Mouse (Mus musculus) cerebellum, adult 18-20 months (tissue): Measurements from ENCODE around the gene Arsj.

Source experiments
- DNase-seq, 2 experiments: peaks; one replicate each; pipeline ENCODE4 v3.0.0; 2021

The Arsj gene

GRCm38 (mm10) chr3:126363568-126364505 lies at the start of gene Arsj:
Gene Arsj, plus strand, starts transcription at chr3:126363684.
- peak in 1 of 2 experiments; percentile 19 for DNase-seq

DNA sequence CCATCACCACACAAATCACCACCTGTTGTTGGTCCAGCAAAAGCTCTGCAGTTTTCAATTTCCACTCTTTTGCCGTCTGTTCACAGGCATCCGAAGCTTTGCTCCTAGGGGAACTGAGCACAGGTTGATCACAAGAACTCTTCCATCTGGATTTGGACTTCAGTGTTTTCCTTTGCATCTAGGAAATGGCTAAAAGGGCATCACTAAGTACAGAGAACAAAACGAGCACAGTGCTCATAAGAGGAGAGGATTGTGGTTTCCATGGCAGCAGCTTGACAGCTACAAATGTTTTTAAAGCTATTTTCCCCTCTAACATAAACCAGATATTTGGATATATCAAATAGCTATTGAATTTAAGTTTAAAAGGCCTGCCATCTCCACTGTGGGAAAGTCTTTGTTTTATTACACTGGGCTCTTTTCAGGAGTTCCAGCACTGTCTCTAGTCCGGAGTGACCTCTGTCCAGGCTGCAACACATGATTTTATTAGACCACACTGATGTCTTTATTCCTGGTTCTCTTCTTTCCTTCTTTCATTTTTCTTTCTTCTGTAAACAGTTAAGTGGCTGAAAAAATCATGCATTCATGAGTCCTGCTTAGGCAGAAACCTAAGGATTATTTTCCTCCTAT lies 38.5 kb upstream of the Arsj start:
- DNase-seq, result no peak

- no peak for DNase-seq
Measured at GRCm38 (mm10) chr3:126325891-126326627, 37.4 kb upstream of the Arsj start.

DNA sequence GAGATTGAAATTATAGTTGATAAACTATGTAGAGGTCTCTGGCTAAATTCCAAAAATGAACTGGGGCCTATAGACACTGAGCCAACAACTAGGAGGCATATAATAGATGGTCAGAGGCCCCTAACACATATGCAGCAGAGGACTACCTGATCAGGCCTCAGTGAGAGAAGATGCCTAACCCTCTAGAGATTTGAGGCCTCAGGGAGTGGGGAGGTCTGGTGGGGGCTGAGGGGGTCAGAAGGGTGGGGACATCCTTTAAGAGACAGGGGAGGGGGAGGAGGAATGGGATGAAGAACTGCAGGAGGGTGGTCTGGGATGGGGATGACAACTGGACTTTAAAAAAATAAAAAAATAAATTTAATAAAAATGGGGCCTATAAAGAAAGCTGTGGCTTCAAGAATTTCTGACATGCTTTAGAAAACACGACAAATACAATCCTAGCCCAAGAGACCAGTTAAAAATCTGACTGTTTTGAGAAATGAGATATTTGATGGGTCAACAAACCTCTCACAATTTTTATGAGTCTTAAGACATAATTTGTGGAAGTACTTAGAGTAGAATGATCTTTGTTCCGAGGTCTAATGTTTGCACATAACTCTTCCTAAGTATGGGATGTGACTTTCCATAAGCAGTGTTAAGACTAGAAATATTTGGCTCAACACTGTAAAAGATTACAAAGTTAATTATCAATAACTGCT lies 36.7 kb upstream of the Arsj start:
- no peak for DNase-seq

DNA sequence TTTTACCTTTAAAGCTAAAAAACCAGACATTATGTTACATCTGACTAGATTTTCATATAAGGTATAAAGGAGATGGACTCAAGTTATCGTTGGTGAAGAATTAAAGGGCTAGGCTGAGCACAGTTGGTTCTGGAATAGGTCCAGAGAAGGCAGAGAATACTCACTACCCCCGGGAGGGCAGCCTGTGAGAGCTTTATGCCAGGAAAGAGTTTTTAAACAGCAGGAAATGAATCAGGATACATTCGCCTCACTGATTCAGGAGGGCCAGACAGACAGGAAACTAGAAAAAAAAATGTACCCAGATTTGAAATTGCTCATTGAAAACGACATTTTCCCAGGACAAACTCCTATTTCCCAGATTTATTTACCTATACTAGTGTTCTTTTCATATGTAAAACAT lies 28.2 kb upstream of the Arsj start:
- no peak for DNase-seq

- no peak for DNase-seq
Measured at GRCm38 (mm10) chr3:126344745-126345144, 18.7 kb upstream of the Arsj start.

GRCm38 (mm10) chr3:126359760-126360159 lies 3.7 kb upstream of the Arsj start:
- no peak for DNase-seq

- DNase-seq, result no peak
Measured at GRCm38 (mm10) chr3:126362392-126362791, 1.1 kb upstream of the Arsj start.

GRCm38 (mm10) chr3:126362931-126363525 lies 456 bp upstream of the Arsj start:
- DNase-seq, result no peak

DNA sequence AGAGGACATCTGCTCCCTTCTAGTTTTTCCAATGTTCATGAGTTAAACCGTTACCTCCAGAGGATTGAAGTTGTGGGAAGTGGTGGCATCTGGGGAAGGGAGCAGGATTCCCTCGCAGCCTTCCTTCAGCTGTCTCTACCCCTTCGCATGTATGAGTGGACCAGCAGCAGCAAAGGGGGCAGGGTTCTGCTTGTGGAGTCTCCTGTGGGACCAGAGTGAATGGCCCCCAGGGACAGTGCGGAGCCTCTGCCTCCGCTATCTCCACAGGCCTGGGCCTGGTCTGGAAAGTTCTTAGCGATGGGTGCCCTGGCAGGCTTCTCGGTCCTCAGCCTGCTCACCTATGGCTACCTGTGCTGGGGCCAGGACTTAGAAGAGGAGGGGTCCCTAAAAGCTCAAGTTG lies 1.1 kb downstream of the Arsj start:
- DNase-seq, result no peak

DNA sequence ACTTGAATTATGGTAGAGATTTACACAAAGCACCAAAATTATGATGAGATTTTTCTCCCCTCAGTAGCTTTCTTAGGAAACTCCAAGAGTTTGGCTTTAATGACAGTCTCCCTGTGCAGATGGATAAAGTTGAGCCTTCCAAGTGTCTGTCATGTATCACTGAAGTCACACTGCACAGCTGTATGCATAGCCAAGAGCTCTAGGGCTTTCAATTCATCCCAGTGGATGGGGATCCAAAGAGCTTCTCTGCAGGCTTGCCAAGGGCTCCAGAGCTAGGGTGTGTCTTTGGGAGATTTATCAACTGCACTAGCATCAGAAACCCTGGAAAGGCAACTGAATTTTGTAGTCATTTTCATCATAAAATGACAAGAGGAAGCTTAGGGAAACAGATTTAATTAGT lies 7.1 kb downstream of the Arsj start:
- no peak for DNase-seq

- DNase-seq, result no peak
Measured at GRCm38 (mm10) chr3:126372815-126373545, 9.5 kb downstream of the Arsj start.

- no peak for DNase-seq
Measured at GRCm38 (mm10) chr3:126373721-126374120, 10.2 kb downstream of the Arsj start.

- no peak for DNase-seq
Measured at GRCm38 (mm10) chr3:126379252-126379651, 15.8 kb downstream of the Arsj start.

DNA sequence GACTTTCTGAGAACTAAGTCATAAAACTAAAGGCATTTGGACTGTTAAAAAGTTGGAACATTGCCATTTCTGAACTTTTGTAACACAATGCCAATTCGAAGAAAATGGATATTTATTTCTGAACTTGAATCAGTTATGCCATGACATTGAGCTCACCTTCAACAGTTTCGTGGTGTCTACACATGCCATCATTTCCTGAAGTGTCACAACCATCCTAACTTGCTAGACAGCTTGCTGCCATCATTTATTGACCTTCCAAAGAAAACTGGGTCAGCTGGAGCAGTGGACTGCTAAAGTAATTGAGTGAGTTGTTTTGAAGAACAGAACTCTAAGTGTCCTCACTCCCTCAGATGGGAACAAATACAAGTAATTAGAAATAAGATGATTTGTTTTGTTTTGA lies 16.2 kb downstream of the Arsj start:
- DNase-seq, result no peak

DNA sequence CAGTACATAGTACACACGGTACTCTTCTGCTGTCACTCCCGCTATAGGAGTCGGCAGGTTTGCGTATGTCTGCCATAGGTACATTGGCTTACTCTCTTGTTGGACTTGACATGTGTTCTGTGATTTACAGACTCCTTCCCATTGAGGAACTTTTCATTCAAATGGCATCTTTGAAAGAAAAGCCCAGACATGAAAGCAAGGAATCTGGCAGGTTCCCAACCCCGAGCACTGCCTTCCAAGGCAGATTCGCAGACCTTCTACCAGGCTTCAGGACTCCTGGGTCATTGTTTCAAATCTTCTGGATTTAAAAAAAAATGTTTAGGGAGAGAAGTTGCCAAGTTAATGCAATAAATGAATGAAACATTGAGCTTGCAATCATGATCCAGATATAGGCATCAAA lies 19.8 kb downstream of the Arsj start:
- no peak for DNase-seq

DNA sequence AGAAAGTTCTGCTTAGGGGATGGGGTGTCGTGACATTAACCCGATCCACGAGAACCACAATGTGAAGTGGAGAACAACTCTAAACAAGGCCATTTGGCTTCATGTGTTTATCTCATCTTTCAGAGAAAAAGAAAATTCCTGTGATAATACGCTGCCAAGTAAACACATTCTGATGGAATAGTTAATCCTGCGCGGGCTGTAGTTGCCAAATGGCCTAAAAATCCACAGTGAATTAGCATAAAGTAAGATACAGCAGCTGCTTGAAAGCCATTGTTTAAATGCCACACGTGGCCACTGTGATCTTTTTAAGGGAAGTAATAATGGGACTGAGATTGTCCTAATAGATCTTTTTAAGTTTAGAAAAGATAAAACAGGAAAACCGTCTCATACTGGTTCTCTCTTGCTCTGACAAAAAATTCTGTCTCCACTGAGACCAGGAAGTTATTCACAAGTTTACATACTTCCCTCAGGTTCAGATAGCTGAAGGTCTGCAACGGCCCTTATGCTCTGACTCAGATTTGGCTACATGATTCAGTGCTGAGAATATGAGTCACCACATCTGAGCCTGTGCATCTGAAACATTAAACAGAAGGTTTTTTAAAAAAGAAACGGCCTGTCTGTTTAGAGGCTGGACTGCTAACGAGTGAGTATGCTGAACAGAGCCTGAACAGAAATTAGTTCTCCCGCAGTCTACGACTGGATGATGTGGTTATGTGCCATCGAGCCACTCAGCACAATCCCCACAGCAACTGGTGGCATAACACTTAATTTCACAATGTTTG lies 21.4 kb downstream of the Arsj start:
- no peak for DNase-seq

GRCm38 (mm10) chr3:126397451-126397850 lies 34.0 kb downstream of the Arsj start:
- no peak for DNase-seq

DNA sequence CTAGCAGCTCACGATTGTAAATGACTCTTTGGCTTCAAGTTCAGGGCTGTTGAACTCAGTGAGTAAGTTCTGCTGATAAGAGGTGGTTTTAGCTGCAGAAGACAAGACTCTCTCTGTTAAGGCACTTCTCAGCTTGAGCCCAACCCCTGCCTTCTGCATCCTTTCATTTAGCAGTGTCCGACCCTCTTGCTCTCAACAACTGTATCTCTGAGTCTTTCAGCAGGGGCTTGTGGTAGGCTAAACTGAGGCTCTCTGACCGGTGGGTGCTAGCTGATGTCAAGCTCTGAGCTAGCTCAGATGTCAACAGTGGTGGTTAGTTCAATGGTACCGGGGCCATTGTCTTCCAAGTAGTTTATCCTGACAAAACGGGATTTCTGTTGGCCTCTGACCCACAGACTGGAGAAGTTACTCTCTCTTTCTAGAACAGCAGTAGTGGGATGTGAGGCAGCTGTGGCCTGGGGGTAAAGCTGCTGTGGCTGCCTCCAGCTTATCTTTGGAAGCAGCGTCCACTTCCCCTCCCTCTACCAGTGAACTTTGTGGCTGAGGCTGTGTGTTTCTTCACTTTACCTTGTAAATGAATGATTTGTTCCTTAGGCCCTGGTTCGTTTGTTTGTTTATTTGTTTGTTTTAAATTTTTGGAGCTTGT lies 34.6 kb downstream of the Arsj start:
- no peak for DNase-seq

DNA sequence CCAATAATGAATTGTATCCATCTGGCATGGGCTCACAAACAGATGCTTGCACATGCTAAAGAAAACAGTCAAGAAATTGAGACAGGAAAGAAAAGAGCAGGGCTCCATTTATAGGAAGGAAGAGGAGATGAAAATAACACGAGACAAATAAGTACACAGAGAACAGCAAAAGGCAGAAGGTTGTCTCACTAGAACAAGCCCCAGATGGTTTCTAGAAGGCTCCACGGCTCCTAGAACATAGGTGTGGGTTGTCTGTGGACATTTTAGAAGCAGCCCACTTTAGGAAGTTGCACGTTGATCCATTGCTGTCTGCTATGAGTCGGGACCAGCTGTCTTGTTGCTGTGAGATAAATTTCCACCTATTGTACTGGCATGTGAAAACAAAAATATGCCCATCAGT lies 37.2 kb downstream of the Arsj start:
- no peak for DNase-seq
